Mouse (Mus musculus) neutrophil, adult 5-6 weeks (primary cell): ENCODE data around the gene Arfgef2. TPM values are rescaled to one million over a fixed set of nuclear protein-coding genes. Genes with fewer than 3 reads are reported as not detected.

ENCODE experiments used
- ATAC-seq: fragments of 151-379, 151-347 bp; 2 replicates; pipeline ENCODE4 v1.8.0; 2017; ENCODE audit warnings: mild to moderate bottlenecking, moderate TSS enrichment; ENCODE audit not compliant: insufficient number of reproducible peaks, poor library complexity, low FRiP score, severe bottlenecking; ENCODE audit errors: extremely low read depth
- total RNA-seq: library from RNA; stranded (forward); fragments of 200-1000 nt; gene quantifications from 2 replicates; pipeline ENCODE4 v1.2.3, GENCODE M21; 2017

The Arfgef2 gene
- total RNA-seq, 1 experiment from 2014 or later = 33.4 TPM

- no peak for ATAC-seq
Observed at GRCm38 (mm10) chr2:166801436-166801835, 4.0 kb upstream of the Arfgef2 start.

- no peak for ATAC-seq
Observed at GRCm38 (mm10) chr2:166803298-166803697, 2.1 kb upstream of the Arfgef2 start.

- ATAC-seq = no peak
Observed at GRCm38 (mm10) chr2:166806173-166806705, 851 bp downstream of the Arfgef2 start.

GRCm38 (mm10) chr2:166806813-166807212, 1.4 kb downstream of the Arfgef2 start:
- ATAC-seq = no peak

GRCm38 (mm10) chr2:166809499-166809898, 4.1 kb downstream of the Arfgef2 start:
- no peak for ATAC-seq

- ATAC-seq = no peak
Observed at GRCm38 (mm10) chr2:166810821-166811220, 5.4 kb downstream of the Arfgef2 start.

- no peak for ATAC-seq
Observed at GRCm38 (mm10) chr2:166818463-166819143, 13.2 kb downstream of the Arfgef2 start.

- ATAC-seq = no peak
Observed at GRCm38 (mm10) chr2:166819849-166820248, 14.5 kb downstream of the Arfgef2 start.

GRCm38 (mm10) chr2:166820844-166821243, 15.5 kb downstream of the Arfgef2 start:
- ATAC-seq = no peak

GRCm38 (mm10) chr2:166821406-166821805, 16.0 kb downstream of the Arfgef2 start:
- no peak for ATAC-seq

- ATAC-seq = no peak
Observed at GRCm38 (mm10) chr2:166822119-166822826, 16.9 kb downstream of the Arfgef2 start.

- ATAC-seq = no peak
Observed at GRCm38 (mm10) chr2:166822901-166823300, 17.5 kb downstream of the Arfgef2 start.

GRCm38 (mm10) chr2:166824386-166824785, 19.0 kb downstream of the Arfgef2 start:
- no peak for ATAC-seq

- no peak for ATAC-seq
Observed at GRCm38 (mm10) chr2:166824998-166825397, 19.6 kb downstream of the Arfgef2 start.

- ATAC-seq = peak; percentile 75
Observed at GRCm38 (mm10) chr2:166826491-166827224, 21.3 kb downstream of the Arfgef2 start.

- ATAC-seq = no peak
Observed at GRCm38 (mm10) chr2:166828306-166828705, 22.9 kb downstream of the Arfgef2 start.

- no peak for ATAC-seq
Observed at GRCm38 (mm10) chr2:166830350-166830749, 25.0 kb downstream of the Arfgef2 start.

- ATAC-seq = no peak
Observed at GRCm38 (mm10) chr2:166834091-166834490, 28.7 kb downstream of the Arfgef2 start.

GRCm38 (mm10) chr2:166834796-166835195, 29.4 kb downstream of the Arfgef2 start:
- no peak for ATAC-seq

GRCm38 (mm10) chr2:166835581-166835980, 30.2 kb downstream of the Arfgef2 start:
- no peak for ATAC-seq
